Mouse (Mus musculus) intestine, embryonic 16.5 days (tissue): ENCODE data around the gene Pitpnm1. TPM values are rescaled to one million over a fixed set of nuclear protein-coding genes. Genes with fewer than 3 reads are reported as not detected.
A peak's percentile ranks its signal among the peaks of the same experiment; 100 is the strongest.
"Not testable (repeated sequence)": the region's sequence is repeated elsewhere in the genome, so short reads cannot be mapped to it uniquely, and the experiment has no call there.

ENCODE experiments used
- ATAC-seq: fragments of 200-750 bp; cut with Nextera tagmentation; 2 replicates; pipeline ENCODE4 v1.8.0; 2017; ENCODE audit warnings: moderate TSS enrichment, moderate library complexity
- H3K27ac ChIP-seq: fragments of 300-500 bp; sonication (generic); 2 replicates; pipeline ENCODE4 v1.5.1; 2014; ENCODE audit warnings: mild to moderate bottlenecking, low read length
- H3K27me3 ChIP-seq: fragments of 300-500 bp; sonication (generic); replicated peaks from 2 replicates; pipeline ENCODE4 v1.6.1; 2014; ENCODE audit warnings: low read length, control low read depth, mixed read lengths; ENCODE audit not compliant: control insufficient read depth, insufficient read depth
- H3K36me3 ChIP-seq: fragments of 300-500 bp; sonication (generic); 2 replicates; pipeline ENCODE4 v1.6.1; 2014; ENCODE audit warnings: low read length, control low read depth; ENCODE audit not compliant: control insufficient read depth, insufficient read depth
- H3K4me1 ChIP-seq: fragments of 300-500 bp; sonication (generic); 2 replicates; pipeline ENCODE4 v1.6.1; 2014; ENCODE audit warnings: low read length, control low read depth, mixed read lengths; ENCODE audit not compliant: control insufficient read depth, insufficient read depth
- H3K4me2 ChIP-seq: fragments of 300-500 bp; sonication (generic); 2 replicates; pipeline ENCODE4 v1.6.1; 2014; ENCODE audit warnings: low read depth, low read length, control low read depth
- H3K4me3 ChIP-seq: fragments of 300-500 bp; sonication (generic); 2 replicates; pipeline ENCODE4 v1.5.1; 2014; ENCODE audit warnings: mild to moderate bottlenecking, low read length
- H3K9ac ChIP-seq: fragments of 300-500 bp; sonication (generic); 2 replicates; pipeline ENCODE4 v1.6.1; 2014; ENCODE audit warnings: low read depth, low read length
- H3K9me3 ChIP-seq: fragments of 300-500 bp; sonication (generic); 2 replicates; pipeline ENCODE4 v1.6.1; 2016; ENCODE audit warnings: low read length, control low read depth; ENCODE audit not compliant: control insufficient read depth
- WGBS: fragments of 180-500 bp; shearing (Covaris S2); extraction: QIAGEN DNeasy Blood & Tissue Kit; methylation state at CpG from one replicate; pipeline ENCODE4 v1.1.7; 2014; 5-methylcytosine and 5-hydroxymethylcytosine counted together
- polyA plus RNA-seq: library from polyadenylated mRNA; unstranded; fragments of >200 nt; fragmentation: Nextera tagmentation; extraction: Ambion mirVana; gene quantifications from 2 replicates; pipeline ENCODE4 v1.2.1, GENCODE M21; 2015

The Pitpnm1 gene
- polyA plus RNA-seq, 1 experiment from 2014 or later: 19.7 TPM

DNA sequence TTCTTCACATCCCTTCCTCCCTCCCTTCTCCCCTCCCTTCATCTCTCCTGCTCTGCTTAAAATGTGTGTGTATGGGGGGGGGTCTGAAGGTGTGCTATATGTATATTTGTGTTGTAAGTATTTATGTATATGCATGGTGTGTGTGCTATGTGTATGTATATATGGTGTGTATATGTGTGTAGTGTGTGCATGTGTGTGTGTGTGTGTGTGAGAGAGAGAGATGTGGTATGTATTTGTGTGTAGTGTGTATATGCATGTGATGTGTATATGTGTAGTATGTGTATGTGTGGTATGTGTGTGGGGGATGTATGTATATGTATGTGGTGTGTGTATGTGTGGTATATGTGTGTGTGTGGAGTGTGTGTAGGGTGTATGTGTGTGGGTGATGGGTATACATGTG is 32.9 kb upstream of the Pitpnm1 start:
- H3K9me3 ChIP-seq: no peaks in the 10 kb centered on the region
- no peaks in the 10 kb centered on the region for H3K27me3 ChIP-seq
- no peak overlapping the region for H3K9ac ChIP-seq
- no peak overlapping the region for H3K27ac ChIP-seq
- 0 out of 2 replicates have a peak, but pooled peaks cover 2% of the 10 kb centered on the region for H3K4me1 ChIP-seq
- ATAC-seq: no peak
- H3K4me3 ChIP-seq: no peak overlapping the region
- H3K4me2 ChIP-seq: no peak overlapping the region
- H3K36me3 ChIP-seq: no peaks in the 10 kb centered on the region

DNA sequence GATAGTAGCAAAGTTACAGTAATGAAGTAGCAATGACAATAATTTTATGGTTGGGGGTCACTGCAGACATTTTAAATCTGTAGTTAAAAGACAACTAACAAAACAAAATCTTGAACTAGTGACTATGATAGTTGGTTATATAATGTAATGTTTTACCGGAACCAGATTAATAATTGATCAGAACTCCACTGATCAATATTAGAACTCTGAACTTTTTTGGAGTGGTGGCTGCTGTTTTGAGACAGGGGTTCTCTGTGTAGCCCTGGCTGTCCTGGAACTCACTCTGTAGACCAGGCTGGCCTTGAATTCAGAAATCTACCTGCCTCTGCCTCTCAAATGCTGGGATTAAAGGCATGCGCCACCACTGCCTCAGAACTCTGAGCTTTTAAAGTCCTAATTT is 31.6 kb upstream of the Pitpnm1 start:
- not testable (repeated sequence) for H3K4me1 ChIP-seq, ATAC-seq, H3K9me3 ChIP-seq, H3K4me3 ChIP-seq, H3K27ac ChIP-seq, H3K27me3 ChIP-seq, H3K9ac ChIP-seq, H3K36me3 ChIP-seq
- H3K4me2 ChIP-seq: peak overlapping the region; percentile 34; the same call in 1 of the 2 replicates
- 75% methylated on average over 2 of the region's 2 CpGs for WGBS

DNA sequence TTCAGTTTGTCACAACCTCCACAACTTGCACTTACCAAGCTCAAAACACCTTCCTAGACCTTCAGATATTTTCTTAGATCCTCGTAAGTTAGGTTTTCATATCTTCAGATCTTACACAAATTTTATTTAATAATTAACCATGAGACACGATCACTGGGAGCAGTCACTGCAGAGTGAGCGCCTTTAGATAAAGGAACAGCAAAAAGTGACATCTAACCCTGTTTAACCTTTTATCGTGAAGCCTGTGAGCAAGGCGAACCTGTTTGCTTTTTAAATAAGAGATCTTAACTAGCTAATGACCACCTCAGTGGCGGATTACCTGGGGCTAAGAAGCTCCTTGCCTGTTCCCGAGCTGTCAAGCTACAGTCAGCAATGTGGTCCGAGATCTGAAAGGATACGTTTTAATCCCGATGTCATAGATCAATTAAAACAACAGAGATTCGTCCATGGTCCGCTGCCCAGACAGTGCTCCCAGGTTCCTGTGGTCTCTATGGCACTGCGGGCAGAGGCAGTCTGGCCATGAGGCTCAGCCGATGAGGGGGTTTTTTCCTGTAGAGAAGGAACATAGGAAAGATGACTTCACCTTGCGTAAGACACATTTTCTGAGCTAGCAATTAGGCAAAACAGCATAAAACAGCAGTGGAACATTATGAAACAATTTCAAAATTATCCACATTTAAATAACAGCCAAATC is 30.9 kb upstream of the Pitpnm1 start:
- Histone ChIP-seq H3K4me3 (peak overlapping the region; percentile 2; the same call in 1 of the 2 replicates), H3K27me3 (no peaks in the 10 kb centered on the region), H3K27ac (no peak overlapping the region), H3K4me1 (peaks cover 8% of the 10 kb centered on the region; the same call in 1 of the 2 replicates), H3K9me3 (no peaks in the 10 kb centered on the region), H3K4me2 (peak overlapping the region; percentile 34; the same call in 1 of the 2 replicates), H3K36me3 (no peaks in the 10 kb centered on the region), H3K9ac (no peak overlapping the region)
- WGBS: 53% methylated on average over 15 of the region's 15 CpGs
- ATAC-seq: no peak

DNA sequence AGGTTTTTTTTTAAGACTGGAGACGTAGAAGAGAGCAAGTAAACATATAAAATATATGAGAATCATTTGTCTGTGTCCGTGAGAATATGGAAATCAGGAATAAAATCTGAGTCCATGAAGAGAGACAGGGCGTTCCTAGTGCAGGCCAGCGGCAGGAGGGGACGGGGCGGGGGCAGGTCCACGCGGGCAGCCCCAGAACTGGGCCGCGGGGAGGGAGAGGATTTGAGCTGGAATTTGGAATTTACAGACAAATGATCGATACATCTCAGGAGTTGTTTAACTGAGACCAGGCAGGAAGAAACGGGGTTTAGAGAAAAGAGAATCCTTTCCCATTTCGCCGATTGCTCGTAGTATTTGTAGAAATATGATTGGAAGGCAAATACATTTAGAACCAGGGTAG is 29.5 kb upstream of the Pitpnm1 start:
- Histone ChIP-seq H3K36me3 (no peaks in the 10 kb centered on the region), H3K27me3 (no peaks in the 10 kb centered on the region), H3K9me3 (no peaks in the 10 kb centered on the region), H3K4me2 (no peak overlapping the region), H3K27ac (no peak overlapping the region), H3K4me3 (no peak overlapping the region), H3K4me1 (peaks cover 8% of the 10 kb centered on the region; the same call in 1 of the 2 replicates), H3K9ac (no peak overlapping the region)
- 70% methylated on average over 15 of the region's 15 CpGs for WGBS
- ATAC-seq: no peak

DNA sequence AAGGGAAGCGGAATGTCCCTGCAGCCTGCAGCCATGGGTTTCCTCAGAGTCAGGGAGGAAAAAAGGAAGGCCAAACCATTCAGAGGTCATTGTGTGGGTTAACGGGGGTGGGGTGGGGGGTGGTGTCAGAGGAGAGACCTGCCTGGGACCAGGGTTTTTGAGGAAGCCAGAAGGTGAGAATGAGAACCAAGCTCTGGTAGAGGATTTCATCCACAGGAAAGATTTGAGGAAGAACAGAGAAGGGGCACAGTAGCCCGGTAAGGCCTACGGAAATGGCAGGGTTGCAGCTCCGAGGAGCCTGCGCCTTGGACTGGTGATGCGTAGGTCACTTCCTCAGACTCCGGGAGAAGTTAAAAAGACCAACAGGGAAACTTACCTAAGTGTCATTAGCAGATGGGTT is 29.0 kb upstream of the Pitpnm1 start:
- ATAC-seq: no peak
- WGBS: 84% methylated on average over 8 of the region's 8 CpGs
- no peaks in the 10 kb centered on the region for H3K9me3 ChIP-seq
- no peak overlapping the region for H3K4me2 ChIP-seq
- no peak overlapping the region for H3K9ac ChIP-seq
- H3K36me3 ChIP-seq: no peaks in the 10 kb centered on the region
- H3K27me3 ChIP-seq: no peaks in the 10 kb centered on the region
- no peak overlapping the region for H3K27ac ChIP-seq
- H3K4me3 ChIP-seq: no peak overlapping the region
- peaks cover 8% of the 10 kb centered on the region; the same call in 1 of the 2 replicates for H3K4me1 ChIP-seq

DNA sequence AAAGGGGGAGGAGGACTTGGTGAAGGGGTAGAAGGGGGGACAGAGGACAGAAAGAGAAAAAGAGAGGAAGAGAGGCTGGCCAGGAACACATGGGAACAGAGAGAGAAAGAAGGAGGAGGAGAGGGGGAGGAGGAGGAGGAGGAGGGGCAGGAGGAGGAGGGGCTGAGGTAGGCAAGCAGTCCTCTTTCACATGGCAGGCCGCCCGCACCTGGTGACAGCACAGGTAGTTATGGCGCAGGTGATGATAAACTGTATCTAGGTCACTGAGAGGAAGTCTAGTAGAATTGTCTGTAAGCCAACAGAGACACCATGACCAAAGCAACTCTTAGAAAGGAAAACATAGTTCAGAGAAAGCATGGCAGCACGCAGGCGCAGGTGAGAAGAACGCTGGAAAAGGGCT is 28.4 kb upstream of the Pitpnm1 start:
- Histone ChIP-seq H3K9ac (no peak overlapping the region), H3K27me3 (no peaks in the 10 kb centered on the region), H3K9me3 (no peaks in the 10 kb centered on the region), H3K27ac (no peak overlapping the region), H3K4me2 (no peak overlapping the region), H3K36me3 (no peaks in the 10 kb centered on the region), H3K4me1 (peaks cover 8% of the 10 kb centered on the region; the same call in 1 of the 2 replicates), H3K4me3 (no peak overlapping the region)
- ATAC-seq: no peak
- WGBS: 91% methylated on average over 6 of the region's 6 CpGs

DNA sequence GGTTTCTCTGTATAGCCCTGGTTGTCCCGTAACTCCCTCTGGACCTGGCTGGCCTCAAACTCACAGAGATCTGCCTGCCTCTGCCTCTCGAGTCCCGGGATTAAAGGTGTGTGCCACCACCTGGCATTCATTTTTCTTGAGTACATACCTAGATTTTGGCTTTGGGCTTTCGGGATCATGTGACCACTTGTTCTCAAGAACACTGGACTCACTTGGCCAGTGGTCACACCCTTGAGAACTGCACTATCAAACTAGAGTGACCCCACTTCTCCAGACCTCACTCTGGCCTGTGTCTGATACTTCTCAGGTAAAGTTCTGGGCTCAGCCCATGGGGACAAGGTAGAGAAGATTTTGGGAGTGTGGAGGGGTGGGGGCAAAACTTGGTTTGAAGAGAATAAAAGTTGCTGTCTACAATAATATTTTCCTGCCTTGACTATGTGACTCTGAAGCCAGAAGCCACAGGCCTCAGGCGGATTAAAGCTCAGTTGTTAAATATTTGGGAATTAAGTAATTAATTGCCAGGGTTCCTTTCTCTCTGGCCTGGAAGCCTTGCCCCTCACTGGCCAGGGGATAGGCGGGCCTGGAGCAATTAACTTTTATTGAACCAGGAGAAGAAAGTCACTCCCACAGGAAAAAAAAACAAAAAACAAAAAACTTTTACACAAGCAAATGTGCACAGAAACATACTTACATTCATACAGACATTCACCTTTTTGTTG is 26.9 kb upstream of the Pitpnm1 start:
- Histone ChIP-seq H3K27ac (no peak overlapping the region), H3K9me3 (no peaks in the 10 kb centered on the region), H3K36me3 (no peaks in the 10 kb centered on the region), H3K4me2 (no peak overlapping the region), H3K27me3 (no peaks in the 10 kb centered on the region), H3K9ac (no peak overlapping the region), H3K4me1 (peaks cover 8% of the 10 kb centered on the region; the same call in 1 of the 2 replicates), H3K4me3 (no peak overlapping the region)
- 73% methylated on average over 6 of the region's 6 CpGs for WGBS
- no peak for ATAC-seq

DNA sequence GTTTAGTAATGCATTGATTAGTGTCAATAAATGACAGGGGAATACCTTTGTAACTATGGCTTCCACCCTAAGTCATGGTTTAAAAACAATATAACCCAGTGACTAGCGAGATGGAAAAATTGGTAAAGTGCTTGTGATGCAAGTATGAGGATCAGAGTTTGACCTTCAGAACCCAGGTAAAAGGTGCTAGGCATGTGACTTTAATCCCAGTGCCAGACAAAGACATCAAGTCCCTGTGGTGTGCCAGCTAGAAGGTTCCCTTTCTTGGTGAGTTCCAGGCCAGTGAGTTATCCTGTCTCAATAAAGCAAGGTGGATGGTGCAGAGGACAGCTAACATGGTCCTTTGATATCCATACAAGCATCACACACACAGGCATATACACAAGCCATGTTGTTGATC is 24.3 kb upstream of the Pitpnm1 start:
- H3K9me3 ChIP-seq: no peaks in the 10 kb centered on the region
- H3K36me3 ChIP-seq: no peaks in the 10 kb centered on the region
- H3K9ac ChIP-seq: no peak overlapping the region
- H3K27me3 ChIP-seq: no peaks in the 10 kb centered on the region
- peaks cover 5% of the 10 kb centered on the region; the same call in 1 of the 2 replicates for H3K4me1 ChIP-seq
- no peak overlapping the region for H3K27ac ChIP-seq
- no peak for ATAC-seq
- no peak overlapping the region for H3K4me3 ChIP-seq
- H3K4me2 ChIP-seq: no peak overlapping the region
- 92% methylated on average over 1 of the region's 1 CpGs for WGBS

DNA sequence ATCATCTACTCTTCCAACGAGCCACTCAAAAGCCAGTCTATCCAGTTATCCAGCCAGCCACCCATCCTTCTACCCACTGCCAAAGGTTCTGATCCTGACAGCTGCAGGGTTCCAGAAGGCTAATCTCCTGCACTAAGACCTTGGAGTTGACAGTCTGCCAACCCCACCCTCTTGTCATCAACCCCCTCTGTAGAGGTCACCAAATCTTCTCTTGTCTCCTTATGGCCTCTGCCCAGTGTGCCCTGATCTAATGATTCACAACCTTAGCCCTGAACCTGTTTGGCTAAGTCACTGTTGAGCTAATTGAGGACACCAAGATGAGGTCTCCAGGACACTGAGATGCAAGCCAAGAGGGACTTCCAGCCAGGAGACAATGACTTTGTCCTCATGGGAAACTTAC is 20.2 kb upstream of the Pitpnm1 start:
- no peaks in the 10 kb centered on the region for H3K4me1 ChIP-seq
- 76% methylated on average over 1 of the region's 1 CpGs for WGBS
- ATAC-seq: no peak
- H3K27me3 ChIP-seq: no peaks in the 10 kb centered on the region
- H3K9me3 ChIP-seq: no peaks in the 10 kb centered on the region
- no peak overlapping the region for H3K27ac ChIP-seq
- no peak overlapping the region for H3K9ac ChIP-seq
- H3K36me3 ChIP-seq: no peaks in the 10 kb centered on the region
- no peak overlapping the region for H3K4me2 ChIP-seq
- no peak overlapping the region for H3K4me3 ChIP-seq
